Mouse (Mus musculus) lung, adult 2 months (tissue): ENCODE measurements at regions not wholly inside any gene's neighbourhood (a gene's known extent, or its start where the extent isn't known, plus 50 kb on each side); places are given as distances from the start of the nearest gene placed in this dataset.

Experiments
- DNase-seq: peaks from one replicate; pipeline ENCODE4 v3.0.0; 2022
- H3K4me1 ChIP-seq: fragments of 200-500 bp; 2 replicates; pipeline ENCODE4 v1.6.1; 2011; ENCODE audit warnings: low read length; ENCODE audit not compliant: control insufficient read depth, insufficient read depth
- H3K4me3 ChIP-seq: fragments of 200-500 bp; replicated peaks from 2 replicates; pipeline ENCODE3; 2011; ENCODE audit warnings: low read depth, mild to moderate bottlenecking, control low read depth, low read length; ENCODE audit errors: extremely low read depth
- CTCF ChIP-seq: fragments of 200-500 bp; IDR thresholded peaks from 2 replicates; pipeline ENCODE4 v1.5.1; 2011; ENCODE audit warnings: mild to moderate bottlenecking, low read length, control low read depth; ENCODE audit not compliant: insufficient read depth
- POLR2A ChIP-seq: fragments of 200-500 bp; IDR thresholded peaks from 2 replicates; pipeline ENCODE4 v1.6.1; 2011; ENCODE audit warnings: low read depth, mild to moderate bottlenecking, control low read depth, low read length, borderline replicate concordance; ENCODE audit errors: extremely low read depth
- WGBS: fragments of 180-500 bp; shearing (Covaris S2); methylation state at CpG from one replicate; pipeline ENCODE4 v1.1.7; 2018; 5-methylcytosine and 5-hydroxymethylcytosine counted together

DNA sequence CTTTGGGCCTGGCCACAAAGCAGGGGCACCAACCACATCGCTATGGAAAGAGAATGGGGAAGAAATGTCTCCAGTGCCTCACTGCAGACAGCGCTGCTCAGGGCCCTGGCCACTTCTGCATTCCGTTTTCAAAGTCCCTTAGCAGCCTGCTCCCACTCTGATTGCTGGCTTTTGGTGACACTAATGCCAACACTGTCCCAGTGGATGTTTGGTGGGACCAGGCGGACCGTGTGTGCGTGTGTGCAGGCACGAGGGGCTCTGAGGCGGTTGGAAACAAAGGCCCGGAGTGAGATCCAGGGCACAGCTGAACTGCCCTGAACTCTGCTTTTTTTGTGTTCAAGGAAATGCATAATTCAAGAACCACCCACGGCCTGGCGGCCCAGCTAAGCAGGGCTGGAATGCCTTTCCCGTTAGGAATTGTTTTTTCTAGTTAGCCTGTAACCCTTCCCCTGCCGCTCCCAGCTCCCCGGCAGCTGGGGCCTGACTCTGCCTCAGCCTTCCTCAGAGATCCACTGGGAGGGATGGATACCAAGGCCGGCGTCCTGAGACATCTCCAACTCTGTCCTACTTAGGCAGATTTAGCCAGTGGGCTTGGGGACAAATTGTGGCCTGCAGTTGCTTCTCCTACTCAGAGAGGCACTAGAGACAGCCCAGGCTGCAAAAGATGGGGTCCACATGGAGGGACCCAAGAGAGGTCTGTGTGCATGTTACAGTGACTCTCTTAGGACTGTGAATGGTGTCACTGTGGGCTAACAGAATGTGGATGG lies 106.7 kb upstream of the Haao start:
- H3K4me1 ChIP-seq: peaks cover 18% of the 10 kb centered on the region

DNA sequence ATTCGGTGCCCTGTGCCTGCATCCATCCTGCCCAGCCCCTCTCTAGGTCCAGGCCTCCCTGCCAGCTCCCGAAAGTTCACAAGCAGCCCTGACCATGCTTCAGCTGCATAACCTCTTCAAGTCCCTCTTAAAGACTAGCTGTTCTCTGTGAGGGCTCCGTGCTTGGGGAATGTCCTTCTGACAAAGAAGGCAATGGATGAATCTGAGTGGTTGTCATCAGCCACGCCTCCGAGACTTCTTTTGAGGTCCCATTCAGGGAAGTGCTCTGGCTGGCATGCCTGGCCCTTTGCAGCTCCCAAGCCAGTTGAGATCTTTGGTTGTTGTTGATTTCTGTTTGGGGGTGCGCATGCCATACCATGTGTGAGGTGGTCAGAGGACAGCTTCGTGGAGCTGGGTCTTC lies 105.9 kb upstream of the Haao start:
- H3K4me3 ChIP-seq: no peak overlapping the region
- 60% methylated on average over 7 of the region's 7 CpGs for WGBS
- peaks cover 14% of the 10 kb centered on the region for H3K4me1 ChIP-seq
- no peak for DNase-seq
- no peak for TF ChIP-seq POLR2A
- no peak for TF ChIP-seq CTCF

More for the DNA sequence above, 106.7 kb upstream of the Haao start:
- no peak for DNase-seq
- no peak for TF ChIP-seq CTCF
- no peak for TF ChIP-seq POLR2A
- 27% methylated on average over 16 of the region's 16 CpGs for WGBS
- H3K4me3 ChIP-seq: no peak overlapping the region

DNA sequence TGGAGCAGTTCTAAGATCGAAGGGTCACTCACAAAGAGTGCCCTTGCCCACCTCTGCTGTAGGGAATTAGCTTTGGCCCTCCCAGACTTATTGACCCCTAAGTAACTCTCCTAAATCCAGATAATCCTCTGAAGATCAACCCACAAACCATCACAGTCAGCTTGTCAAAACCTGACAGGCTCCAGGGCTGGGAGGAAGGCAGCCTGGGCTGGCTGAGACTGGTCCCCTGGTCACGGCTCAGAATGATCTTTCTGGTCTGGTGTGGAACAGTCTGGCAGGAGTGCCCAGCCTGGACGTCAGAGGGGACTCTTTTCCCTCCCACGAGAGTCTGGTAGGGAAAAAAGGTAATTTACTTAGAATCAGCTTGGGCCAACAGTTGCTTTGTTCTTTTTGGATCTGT lies 99.0 kb upstream of the Haao start:
- DNase-seq: no peak
- WGBS: 73% methylated on average over 4 of the region's 4 CpGs
- H3K4me1 ChIP-seq: no peaks in the 10 kb centered on the region
- TF ChIP-seq CTCF (no peak), POLR2A (no peak)
- no peak overlapping the region for H3K4me3 ChIP-seq

DNA sequence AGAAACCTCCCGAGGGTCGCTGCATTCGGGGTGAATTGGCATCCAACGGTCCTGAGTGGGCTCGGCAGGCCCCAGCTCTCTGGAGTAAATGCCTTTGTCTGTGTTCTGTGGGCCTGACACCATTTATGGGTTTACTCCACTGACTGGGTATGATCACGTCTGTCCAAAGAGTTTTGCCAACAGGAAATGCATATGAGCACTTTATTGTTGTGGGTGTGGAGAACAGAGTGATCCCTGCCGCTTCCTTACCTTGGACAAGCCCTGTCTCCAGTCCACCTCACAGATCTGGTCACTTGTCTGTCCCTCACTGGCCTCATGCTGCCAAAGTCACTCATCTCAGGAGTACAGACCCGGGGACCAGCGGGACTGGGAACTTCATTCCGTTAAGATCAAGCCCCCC lies 91.6 kb upstream of the Haao start:
- H3K4me3 ChIP-seq: no peak overlapping the region
- DNase-seq: no peak
- TF ChIP-seq CTCF (no peak), POLR2A (no peak)
- WGBS: 79% methylated on average over 10 of the region's 10 CpGs
- no peaks in the 10 kb centered on the region for H3K4me1 ChIP-seq

DNA sequence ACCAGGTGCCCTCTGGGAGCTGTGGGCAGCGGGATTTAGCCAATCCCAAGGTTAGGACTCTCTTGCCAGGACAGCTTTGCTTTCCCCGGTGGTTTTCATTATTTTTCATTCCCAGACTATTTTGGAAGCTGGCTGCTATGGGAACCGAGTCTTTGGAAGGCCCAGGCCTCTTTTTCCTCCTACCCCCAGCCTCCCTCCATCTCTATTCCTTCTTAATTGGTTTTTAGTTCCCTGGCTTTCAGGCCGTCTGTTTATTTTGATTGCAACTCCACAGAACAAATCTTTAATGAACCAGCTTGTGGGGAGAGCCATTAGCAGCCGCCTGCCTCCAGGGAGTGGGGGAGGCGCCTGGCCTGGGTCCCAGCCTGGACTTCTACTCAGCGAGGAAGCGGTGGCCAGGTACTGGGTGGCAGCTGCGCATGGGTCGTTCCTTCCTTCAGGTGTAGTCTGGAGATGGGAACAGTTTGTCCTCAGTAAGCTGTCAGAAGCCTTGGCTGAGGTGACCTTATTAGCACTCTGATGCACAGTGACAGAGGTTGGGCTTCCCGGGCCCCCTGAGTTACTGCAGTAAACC lies 91.0 kb upstream of the Haao start:
- 65% methylated on average over 11 of the region's 11 CpGs for WGBS
- TF ChIP-seq POLR2A (no peak), CTCF (no peak)
- Histone ChIP-seq H3K4me1 (no peaks in the 10 kb centered on the region), H3K4me3 (no peak overlapping the region)
- no peak for DNase-seq

DNA sequence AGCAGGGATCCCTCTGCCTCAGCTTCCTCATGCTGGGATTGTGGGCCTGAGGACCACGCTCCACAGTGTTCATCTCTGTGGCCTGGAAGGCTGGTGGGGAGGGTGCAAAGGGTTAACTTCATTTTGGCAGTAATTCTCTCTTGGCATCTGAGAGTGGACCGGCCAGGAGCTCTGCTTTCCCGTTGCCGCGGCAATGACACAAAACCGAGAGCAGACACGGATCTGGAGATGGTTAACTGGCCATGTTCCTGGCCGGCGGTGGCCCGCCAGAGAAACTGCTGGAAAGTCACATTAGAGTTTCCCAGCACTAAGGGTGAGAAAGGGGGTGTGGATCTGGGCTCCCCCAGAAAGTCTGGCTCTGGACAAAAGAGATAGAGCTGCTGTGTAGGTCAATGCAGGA lies 89.8 kb upstream of the Haao start:
- TF ChIP-seq POLR2A: no peak
- TF ChIP-seq CTCF: no peak
- DNase-seq: no peak
- H3K4me3 ChIP-seq: no peak overlapping the region
- no peaks in the 10 kb centered on the region for H3K4me1 ChIP-seq
- 39% methylated on average over 10 of the region's 10 CpGs for WGBS

DNA sequence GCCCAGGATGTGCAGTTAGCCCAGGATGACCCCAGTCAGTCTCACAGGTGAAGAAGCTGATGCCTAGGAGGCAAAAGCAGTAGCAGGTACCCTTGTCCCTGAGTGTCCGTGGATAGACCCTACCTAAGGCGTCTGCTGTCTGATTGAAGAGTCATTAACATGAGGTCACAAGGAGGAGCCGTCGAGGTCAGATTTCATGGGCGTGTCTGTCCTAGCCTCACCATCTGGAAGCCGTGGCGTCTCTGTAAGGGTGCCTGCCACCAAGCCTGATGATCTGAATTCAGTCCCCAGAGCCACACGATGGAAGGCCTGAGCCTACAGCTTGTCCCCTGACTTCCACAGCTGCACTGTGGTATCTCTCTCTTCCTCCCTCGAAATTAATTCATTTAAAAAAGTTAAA lies 88.9 kb upstream of the Haao start:
- Histone ChIP-seq H3K4me1 (no peaks in the 10 kb centered on the region), H3K4me3 (no peak overlapping the region)
- TF ChIP-seq CTCF (no peak), POLR2A (no peak)
- 82% methylated on average over 9 of the region's 9 CpGs for WGBS
- DNase-seq: no peak

DNA sequence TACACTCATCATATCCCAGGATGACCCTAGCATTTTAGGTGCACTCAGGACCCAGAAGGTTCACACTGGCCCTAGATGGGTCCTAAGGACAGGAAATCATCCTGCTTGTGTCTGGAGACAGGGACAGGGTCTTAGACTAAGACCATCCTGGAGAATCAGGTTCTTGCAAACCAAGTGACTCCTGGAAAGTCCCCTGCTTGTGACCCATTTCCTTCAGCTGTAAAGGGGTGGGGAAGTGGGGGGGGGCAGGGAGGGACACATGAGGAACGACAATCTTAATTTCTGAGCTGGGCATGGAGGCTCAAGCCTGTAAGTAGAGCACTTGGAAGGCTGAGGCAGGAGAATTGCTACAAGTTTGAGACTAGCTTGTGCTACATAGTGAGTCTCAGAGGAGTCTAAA lies 88.2 kb upstream of the Haao start:
- no peaks in the 10 kb centered on the region for H3K4me1 ChIP-seq
- 23% methylated on average over 1 of the region's 1 CpGs for WGBS
- no peak for TF ChIP-seq POLR2A
- TF ChIP-seq CTCF: no peak
- H3K4me3 ChIP-seq: no peak overlapping the region
- DNase-seq: no peak

DNA sequence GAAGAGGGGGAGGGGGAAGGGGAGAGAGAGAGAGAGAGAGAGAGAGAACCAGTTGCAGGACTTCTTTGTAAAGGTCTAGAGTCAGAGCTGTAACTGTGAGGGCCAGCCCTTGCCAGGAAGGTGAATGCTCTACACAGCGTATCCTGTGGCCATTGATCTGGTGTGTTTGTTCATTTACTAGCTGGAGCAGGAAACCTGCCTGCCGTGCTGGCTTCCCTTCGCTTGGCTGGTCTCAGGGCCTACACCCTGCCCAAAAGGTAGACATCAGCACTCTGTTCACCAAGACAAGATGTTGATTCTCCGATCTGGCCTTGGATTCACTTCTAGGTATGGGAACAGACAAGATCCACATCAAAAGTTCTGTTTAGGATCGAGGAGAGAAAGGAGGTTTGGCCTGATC lies 87.5 kb upstream of the Haao start:
- no peak for TF ChIP-seq POLR2A
- no peak for TF ChIP-seq CTCF
- 63% methylated on average over 5 of the region's 5 CpGs for WGBS
- no peak for DNase-seq
- Histone ChIP-seq H3K4me3 (no peak overlapping the region), H3K4me1 (no peaks in the 10 kb centered on the region)

DNA sequence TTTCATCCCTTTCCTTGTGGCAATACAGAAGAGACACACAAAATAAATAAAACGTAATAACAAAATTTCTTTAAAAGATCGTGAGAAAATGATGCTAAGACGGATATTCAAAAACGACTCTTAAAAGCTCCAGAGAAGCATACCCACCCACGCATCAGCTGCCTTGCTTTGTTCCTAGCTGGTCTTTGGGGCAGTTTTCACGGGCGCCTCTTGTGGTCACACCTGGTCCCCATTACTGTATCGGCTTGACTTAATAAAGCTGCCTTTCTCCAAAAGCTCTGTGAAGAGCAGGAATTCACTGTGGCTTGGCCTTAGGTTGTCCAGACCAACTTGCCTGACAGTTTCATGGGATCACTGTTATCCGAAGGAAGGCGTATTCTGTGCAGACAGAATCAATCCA lies 86.0 kb upstream of the Haao start:
- Histone ChIP-seq H3K4me1 (no peaks in the 10 kb centered on the region), H3K4me3 (no peak overlapping the region)
- DNase-seq: no peak
- TF ChIP-seq POLR2A: no peak
- TF ChIP-seq CTCF: no peak
- 87% methylated on average over 10 of the region's 10 CpGs for WGBS

DNA sequence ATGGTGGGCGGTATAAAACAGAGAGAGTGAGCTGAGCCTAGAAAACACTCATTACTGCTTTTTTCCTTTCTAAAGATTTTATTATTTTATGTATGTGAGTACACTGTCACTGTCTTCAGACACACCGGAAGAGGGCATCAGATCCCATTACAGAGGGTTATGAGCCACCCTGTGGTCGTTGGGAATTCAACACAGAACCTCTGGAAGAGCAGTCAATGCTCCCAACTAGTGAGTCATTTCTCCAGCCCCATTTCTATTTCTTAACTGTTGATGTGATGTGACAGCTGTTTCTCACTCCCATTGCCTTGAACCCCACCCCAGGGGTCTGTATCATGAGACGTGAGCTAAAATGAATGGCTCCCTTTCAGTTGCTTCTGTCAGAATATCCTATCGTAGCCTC lies 82.6 kb upstream of the Haao start:
- H3K4me3 ChIP-seq: no peak overlapping the region
- no peaks in the 10 kb centered on the region for H3K4me1 ChIP-seq
- WGBS: 70% methylated on average over 5 of the region's 5 CpGs
- TF ChIP-seq POLR2A (no peak), CTCF (no peak)
- no peak for DNase-seq
